Mouse (Mus musculus) stomach, embryonic 16.5 days (tissue): ENCODE data around the gene Pex16. TPM values are rescaled to one million over a fixed set of nuclear protein-coding genes. Genes with fewer than 3 reads are reported as not detected.
A peak's percentile ranks its signal among the peaks of the same experiment; 100 is the strongest.

Experiments used
- ATAC-seq: fragments of 200-750 bp; cut with Nextera tagmentation; 2 replicates; pipeline ENCODE4 v1.8.0; 2017; ENCODE audit warnings: moderate number of reproducible peaks, moderate TSS enrichment; ENCODE audit not compliant: insufficient read depth, low FRiP score
- H3K27ac ChIP-seq: fragments of 300-500 bp; sonication (generic); 2 replicates; pipeline ENCODE4 v1.5.1; 2014; ENCODE audit warnings: low read length
- H3K27me3 ChIP-seq: fragments of 300-500 bp; sonication (generic); 2 replicates; pipeline ENCODE4 v1.6.1; 2014; ENCODE audit warnings: low read length, control low read depth, mixed read lengths; ENCODE audit not compliant: control insufficient read depth, insufficient read depth
- H3K36me3 ChIP-seq: fragments of 300-500 bp; sonication (generic); 2 replicates; pipeline ENCODE4 v1.6.1; 2014; ENCODE audit warnings: low read length; ENCODE audit not compliant: control insufficient read depth, insufficient read depth
- H3K4me1 ChIP-seq: fragments of 300-500 bp; sonication (generic); 2 replicates; pipeline ENCODE4 v1.6.1; 2014; ENCODE audit warnings: low read length, control low read depth, mixed read lengths; ENCODE audit not compliant: control insufficient read depth, insufficient read depth
- H3K4me2 ChIP-seq: fragments of 300-500 bp; sonication (generic); 2 replicates; pipeline ENCODE4 v1.6.1; 2014; ENCODE audit warnings: low read depth, low read length, mixed read lengths
- H3K4me3 ChIP-seq: fragments of 300-500 bp; sonication (generic); replicated peaks from 2 replicates; pipeline ENCODE4 v1.5.1; 2014; ENCODE audit warnings: mild to moderate bottlenecking, low read length
- H3K9ac ChIP-seq: fragments of 300-500 bp; sonication (generic); 2 replicates; pipeline ENCODE4 v1.6.1; 2014; ENCODE audit warnings: low read length
- H3K9me3 ChIP-seq: fragments of 300-500 bp; sonication (generic); replicated peaks from 2 replicates; pipeline ENCODE4 v1.6.1; 2016; ENCODE audit warnings: low read length, control low read depth; ENCODE audit not compliant: control insufficient read depth
- WGBS: fragments of 180-500 bp; shearing (Covaris S2); extraction: QIAGEN DNeasy Blood & Tissue Kit; methylation state at CpG from one replicate; pipeline ENCODE4 v1.1.7; 2014; 5-methylcytosine and 5-hydroxymethylcytosine counted together
- polyA plus RNA-seq: library from polyadenylated mRNA; unstranded; fragments of >200 nt; fragmentation: Nextera tagmentation; extraction: Ambion mirVana; gene quantifications from 2 replicates; pipeline ENCODE4 v1.2.1, GENCODE M21; 2015

Pex16 gene
- polyA plus RNA-seq, 1 experiment from 2014 or later, result 27.8 TPM

DNA sequence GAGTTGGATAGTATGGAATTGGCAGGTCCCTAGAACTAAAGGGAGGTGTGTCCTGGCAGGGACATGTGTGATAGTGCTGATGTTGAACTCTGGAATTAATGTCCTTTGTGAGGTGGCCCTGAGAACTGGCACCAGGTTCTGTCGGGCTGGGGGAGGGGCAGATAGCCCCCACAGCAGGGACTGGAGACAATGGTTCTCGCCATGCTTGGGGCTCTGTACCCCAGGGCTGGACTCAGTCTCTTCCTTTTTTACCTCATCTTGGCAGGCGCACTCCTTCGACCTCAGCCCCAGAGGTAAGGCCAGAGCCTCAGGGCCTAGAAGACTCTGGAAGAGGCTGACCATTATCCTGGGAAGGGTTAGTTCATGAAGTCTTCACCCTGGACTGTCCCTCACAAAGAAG, 8.3 kb downstream of the Pex16 start:
- H3K4me3 ChIP-seq, result no peak overlapping the region
- 90% methylated on average over 4 of the region's 4 CpGs for WGBS
- H3K27me3 ChIP-seq, result no peaks in the 10 kb centered on the region
- H3K4me1 ChIP-seq, result no peaks in the 10 kb centered on the region
- no peak for ATAC-seq
- H3K36me3 ChIP-seq, result 0 out of 2 replicates have a peak, but pooled peaks cover 2% of the 10 kb centered on the region
- no peak overlapping the region for H3K4me2 ChIP-seq
- H3K9ac ChIP-seq, result no peak overlapping the region
- no peak overlapping the region for H3K27ac ChIP-seq
- no peaks in the 10 kb centered on the region for H3K9me3 ChIP-seq

GRCm38 (mm10) chr2:92384101-92384500, 9.6 kb downstream of the Pex16 start:
- 72% methylated on average over 4 of the region's 4 CpGs for WGBS
- H3K27ac ChIP-seq, result no peak overlapping the region

DNA sequence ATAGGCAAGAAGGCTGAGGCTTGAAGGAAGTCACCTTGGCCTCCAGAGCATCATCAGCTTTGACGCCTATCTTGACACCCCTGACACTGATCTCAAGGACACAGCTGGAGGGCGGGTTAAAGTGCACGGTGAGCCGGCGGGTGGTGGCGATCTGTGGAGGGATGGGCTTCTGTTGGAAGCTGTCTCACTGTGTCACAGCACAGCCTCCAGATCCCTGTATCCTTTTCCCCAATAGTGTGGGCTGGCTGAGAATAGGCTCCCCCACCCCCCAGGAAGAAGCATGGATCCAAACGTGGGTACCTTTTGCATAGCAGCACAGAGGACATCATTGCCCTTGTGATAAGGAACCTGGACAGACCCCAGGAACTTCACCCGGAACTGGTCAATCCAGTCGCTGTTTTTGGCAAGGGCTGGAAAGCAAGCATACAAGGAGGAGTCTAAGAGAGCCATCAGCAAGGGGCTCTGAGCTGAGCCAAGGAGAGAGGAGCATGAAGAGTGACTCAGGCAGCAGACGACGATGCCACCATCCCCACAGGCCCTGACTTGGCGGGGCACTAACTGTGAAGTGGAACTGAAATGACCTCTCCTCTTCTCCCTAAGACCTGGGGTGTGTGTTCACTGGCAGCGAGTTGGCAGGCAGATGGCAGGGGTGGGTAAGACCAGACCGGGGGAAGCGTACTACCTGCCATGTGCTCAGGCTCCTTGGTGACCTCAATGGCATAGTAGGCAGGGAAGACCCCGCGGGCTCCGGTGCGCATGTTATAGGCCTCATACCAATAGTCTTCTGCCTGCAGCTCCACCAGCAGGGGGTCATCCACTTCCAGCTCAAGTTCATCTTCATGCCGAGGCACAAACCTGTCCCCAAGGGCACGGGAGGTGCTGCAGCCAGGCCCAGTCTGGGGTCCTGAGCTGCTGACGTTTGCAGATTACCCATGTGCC, 10.9 kb downstream of the Pex16 start:
- 79% methylated on average over 22 of the region's 22 CpGs for WGBS
- Histone ChIP-seq H3K4me2 (no peak overlapping the region), H3K27me3 (no peaks in the 10 kb centered on the region), H3K4me1 (peaks cover 19% of the 10 kb centered on the region), H3K9ac (no peak overlapping the region), H3K4me3 (no peak overlapping the region), H3K9me3 (no peaks in the 10 kb centered on the region), H3K27ac (no peak overlapping the region), H3K36me3 (0 out of 2 replicates have a peak, but pooled peaks cover 2% of the 10 kb centered on the region)
- ATAC-seq, result no peak

More at GRCm38 (mm10) chr2:92384101-92384500, 9.6 kb downstream of the Pex16 start:
- Histone ChIP-seq H3K4me1 (peaks cover 9% of the 10 kb centered on the region), H3K36me3 (0 out of 2 replicates have a peak, but pooled peaks cover 2% of the 10 kb centered on the region), H3K27me3 (no peaks in the 10 kb centered on the region), H3K4me2 (no peak overlapping the region), H3K9ac (no peak overlapping the region), H3K9me3 (no peaks in the 10 kb centered on the region), H3K4me3 (no peak overlapping the region)
- ATAC-seq, result no peak

- H3K36me3 ChIP-seq, result 0 out of 2 replicates have a peak, but pooled peaks cover 2% of the 10 kb centered on the region
- no peak overlapping the region for H3K9ac ChIP-seq
- no peak overlapping the region for H3K4me2 ChIP-seq
- H3K27me3 ChIP-seq, result no peaks in the 10 kb centered on the region
- no peak overlapping the region for H3K27ac ChIP-seq
- no peak for ATAC-seq
- H3K4me1 ChIP-seq, result peaks cover 31% of the 10 kb centered on the region
- no peaks in the 10 kb centered on the region for H3K9me3 ChIP-seq
- 86% methylated on average over 30 of the region's 30 CpGs for WGBS
- H3K4me3 ChIP-seq, result no peak overlapping the region
These were observed 12.5 kb downstream of the Pex16 start for GRCm38 (mm10) chr2:92386821-92387570.

DNA sequence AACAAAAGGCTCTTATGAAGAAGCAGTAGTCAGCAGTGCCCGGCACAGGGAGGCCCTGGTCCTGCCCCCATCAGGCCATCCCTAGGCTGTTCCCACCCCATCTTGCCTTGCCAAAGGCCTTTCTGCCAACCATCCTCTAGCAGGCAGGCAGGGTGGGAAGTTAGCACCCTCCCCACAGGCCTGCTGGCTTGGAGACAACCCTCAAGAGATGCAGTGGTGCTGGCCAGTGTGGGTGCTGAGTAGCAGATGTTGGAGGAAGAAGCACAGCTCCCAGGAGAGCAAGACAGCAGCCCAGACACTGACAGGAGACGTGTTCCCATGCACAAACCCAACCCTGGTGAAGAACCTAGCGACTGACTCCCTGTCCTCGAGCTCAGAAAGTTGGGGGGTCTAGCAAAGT, 13.2 kb downstream of the Pex16 start:
- Histone ChIP-seq H3K9me3 (no peaks in the 10 kb centered on the region), H3K4me1 (peaks cover 36% of the 10 kb centered on the region), H3K4me2 (0 out of 2 replicates have a peak overlapping the region, but pooled peaks have one; percentile 73), H3K27me3 (no peaks in the 10 kb centered on the region), H3K9ac (peak overlapping the region; percentile 73; the same call in 1 of the 2 replicates), H3K36me3 (0 out of 2 replicates have a peak, but pooled peaks cover 2% of the 10 kb centered on the region), H3K27ac (no peak overlapping the region), H3K4me3 (no peak overlapping the region)
- no peak for ATAC-seq
- WGBS, result 76% methylated on average over 4 of the region's 4 CpGs

DNA sequence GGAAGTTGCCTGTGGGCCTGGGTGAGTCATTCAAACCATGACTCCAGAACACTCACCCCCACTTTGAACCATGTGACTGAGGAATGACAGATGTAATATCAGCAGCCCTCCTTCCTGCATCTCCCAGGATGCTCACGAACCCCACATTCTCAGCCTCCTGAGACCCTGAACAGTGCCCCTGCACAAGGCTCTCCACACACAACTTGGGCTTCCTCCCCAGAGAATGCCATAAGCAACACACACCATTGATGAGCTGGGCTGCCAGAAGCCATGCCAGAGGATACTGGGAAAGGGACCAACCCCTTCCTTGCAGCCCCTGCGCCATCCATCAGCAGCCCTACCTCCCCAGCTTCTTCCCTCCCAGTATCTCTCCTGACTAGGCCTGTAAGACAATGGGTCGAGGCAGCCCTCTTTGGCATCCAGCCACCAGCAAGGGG, 13.6 kb downstream of the Pex16 start:
- Histone ChIP-seq H3K9me3 (no peaks in the 10 kb centered on the region), H3K27ac (peak overlapping the region; percentile 55), H3K4me1 (peaks cover 37% of the 10 kb centered on the region), H3K4me2 (peak overlapping the region; percentile 73), H3K27me3 (no peaks in the 10 kb centered on the region), H3K36me3 (0 out of 2 replicates have a peak, but pooled peaks cover 2% of the 10 kb centered on the region), H3K4me3 (peak overlapping the region; percentile 58), H3K9ac (peak overlapping the region; percentile 73)
- 47% methylated on average over 3 of the region's 3 CpGs for WGBS
- ATAC-seq, result no peak

- H3K9me3 ChIP-seq, result no peaks in the 10 kb centered on the region
- H3K4me2 ChIP-seq, result peak overlapping the region; percentile 73
- under 1% methylated on average over 62 of the region's 62 CpGs for WGBS
- H3K36me3 ChIP-seq, result 0 out of 2 replicates have a peak, but pooled peaks cover 2% of the 10 kb centered on the region
- peak overlapping the region; percentile 58 for H3K4me3 ChIP-seq
- H3K27ac ChIP-seq, result peak overlapping the region; percentile 55
- peak; percentile 90 for ATAC-seq
- peaks cover 37% of the 10 kb centered on the region for H3K4me1 ChIP-seq
- no peaks in the 10 kb centered on the region for H3K27me3 ChIP-seq
- peak overlapping the region; percentile 73 for H3K9ac ChIP-seq
These were observed 14.6 kb downstream of the Pex16 start for GRCm38 (mm10) chr2:92388891-92389641.

DNA sequence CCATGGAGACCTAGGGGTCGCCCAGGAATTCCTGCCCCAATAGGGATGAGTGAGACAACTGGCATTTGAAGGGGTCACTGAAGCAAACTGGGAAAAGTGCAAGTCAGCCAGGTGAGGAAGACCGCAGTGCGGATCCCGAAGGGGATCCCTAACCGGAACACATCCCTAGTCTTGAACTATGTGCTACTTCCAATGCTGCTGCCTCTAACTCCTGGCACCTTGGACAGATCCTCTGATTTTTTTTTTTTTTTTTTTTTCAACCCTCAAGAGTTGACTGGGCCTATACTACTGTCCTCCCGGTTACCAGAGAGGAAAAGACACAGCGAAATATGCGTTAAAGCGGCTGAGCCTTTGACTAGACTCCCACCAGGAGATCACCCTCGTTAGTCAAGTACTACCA, 15.2 kb downstream of the Pex16 start:
- Histone ChIP-seq H3K36me3 (no peaks in the 10 kb centered on the region), H3K27me3 (no peaks in the 10 kb centered on the region), H3K9me3 (no peaks in the 10 kb centered on the region), H3K4me3 (peak overlapping the region; percentile 58), H3K27ac (peak overlapping the region; percentile 55; the same call in 1 of the 2 replicates), H3K4me2 (peak overlapping the region; percentile 73), H3K4me1 (peaks cover 37% of the 10 kb centered on the region), H3K9ac (peak overlapping the region; percentile 73; the same call in 1 of the 2 replicates)
- 6% methylated on average over 10 of the region's 10 CpGs for WGBS
- ATAC-seq, result no peak
